Comparison of ENCODE assay signal across 24 mouse cellular contexts in the genomic region with DNA sequence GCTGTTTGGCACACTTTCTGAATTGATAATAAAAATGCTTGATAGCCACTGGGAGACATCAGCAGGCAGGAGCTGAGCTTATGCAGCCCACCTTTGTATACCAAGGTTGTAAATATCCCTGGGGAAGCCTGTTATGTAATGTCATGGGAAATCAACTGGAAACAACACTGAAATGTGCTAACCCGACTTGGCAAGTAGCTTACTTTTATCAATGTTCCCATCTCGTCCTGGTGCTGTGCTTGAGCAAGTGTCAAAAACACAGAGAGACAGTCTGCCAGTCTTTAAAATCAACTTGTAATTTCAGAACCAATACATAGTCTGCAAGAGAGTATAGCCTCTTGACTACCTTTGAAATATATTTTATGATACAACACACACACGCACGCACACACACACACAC.
DNase-seq lines count a peak whose midpoint lies in the region; ATAC-seq and TF ChIP-seq lines count a peak whose summit lies in the region.
"Had no signal": no experiment of that assay in that cellular context is flagged by ENCODE, and none has a peak within 500 bp of the region (broad histone marks: within the 10 kb centered on the region; RNA-seq: fewer than 3 reads in every experiment).

No protein-coding gene starts in this region.

- H3K36me3 ChIP-seq in kidney, embryonic 16.5 days (ENCODE audit: insufficient read depth, low read length), result no peaks in the 10 kb centered on the region
- H3K36me3 ChIP-seq in liver, adult 2 months (ENCODE audit: control insufficient read depth, insufficient read depth, low read length), result no peaks in the 10 kb centered on the region
- H3K36me3 ChIP-seq in liver, embryonic 11.5 days (ENCODE audit: control insufficient read depth, insufficient read depth, low read length), result no peaks in the 10 kb centered on the region
- H3K36me3 ChIP-seq: embryonic facial prominence, embryonic 10.5 days; forebrain, embryonic 10.5 days; G1E; heart, embryonic 15.5 days; hindbrain, embryonic 10.5 days; hindbrain, embryonic 15.5 days had no signal

- no peak for TF ChIP-seq POLR2A in liver, adult 2 months (IDR thresholded peaks at IDR 0.05; ENCODE audit: extremely low read depth, insufficient read depth, low read length)

- H3K4me3 ChIP-seq in kidney, embryonic 16.5 days (ENCODE audit: low read length), result no peak overlapping the region
- no peak overlapping the region for H3K4me3 ChIP-seq in liver, adult 2 months (ENCODE audit: insufficient read depth, low read depth, low read length)
- no peak overlapping the region for H3K4me3 ChIP-seq in liver, embryonic 11.5 days (ENCODE audit: low read depth, low read length)
- H3K4me3 ChIP-seq: embryonic facial prominence, embryonic 10.5 days; forebrain, embryonic 10.5 days; heart, adult 2 months; heart, embryonic 15.5 days; hindbrain, embryonic 10.5 days; hindbrain, embryonic 15.5 days had no signal

- no peaks in the 10 kb centered on the region for H3K79me2 ChIP-seq in liver, adult 2 months (ENCODE audit: control insufficient read depth, insufficient read depth, low read length)

- peak; percentile 7 for DNase-seq in adrenal gland, postnatal 14 days
- no peak for DNase-seq in adrenal gland, adult 8-10 months
- DNase-seq in kidney, adult 8-10 months, result peak; percentile 8 to 56
- peak; percentile 50 for DNase-seq in liver, adult 2 months (ENCODE audit: extremely low read depth, low read depth, low spot score)
- DNase-seq in liver, embryonic 11.5 days (ENCODE audit: low spot score), result no peak
- DNase-seq in brain, adult 2 months (ENCODE audit: low read depth, low spot score), result peak; percentile 2
- DNase-seq in heart, adult 11 months, result no peak
- DNase-seq: adrenal gland, postnatal 10 days; B cell, adult 2 months; cerebellum, adult 2 months; cerebellum, postnatal 10 days; gastrocnemius, postnatal 10 days; heart, adult 2 months; heart, postnatal 14 days had no signal

- no peak for TF ChIP-seq CTCF in liver, adult 2 months (IDR thresholded peaks at IDR 0.05; ENCODE audit: low read depth, low read length)

- H3K4me2 ChIP-seq in kidney, embryonic 16.5 days (replicated peaks; ENCODE audit: low read depth, low read length), result no peak overlapping the region
- H3K4me2 ChIP-seq in liver, embryonic 11.5 days, result no peak overlapping the region
- H3K4me2 ChIP-seq: heart, embryonic 11.5 days; heart, embryonic 15.5 days; hindbrain, embryonic 15.5 days had no signal

- H3K27me3 ChIP-seq in kidney, embryonic 16.5 days (ENCODE audit: insufficient read depth, low read length), result no peaks in the 10 kb centered on the region
- no peaks in the 10 kb centered on the region for H3K27me3 ChIP-seq in liver, adult 2 months (ENCODE audit: control insufficient read depth, insufficient read depth, low read length)
- no peaks in the 10 kb centered on the region for H3K27me3 ChIP-seq in liver, embryonic 11.5 days (replicated peaks; ENCODE audit: control insufficient read depth, insufficient read depth, low read length)
- H3K27me3 ChIP-seq: heart, embryonic 15.5 days; hindbrain, embryonic 15.5 days had no signal

- H3K27ac ChIP-seq in kidney, embryonic 16.5 days (ENCODE audit: low read length), result no peak overlapping the region
- no peak overlapping the region for H3K27ac ChIP-seq in liver, adult 2 months (replicated peaks; ENCODE audit: insufficient read depth, low read depth, low read length)
- H3K27ac ChIP-seq in liver, embryonic 11.5 days (ENCODE audit: low read depth, low read length), result no peak overlapping the region
- H3K27ac ChIP-seq: embryonic facial prominence, embryonic 10.5 days; forebrain, embryonic 10.5 days; heart, adult 2 months; heart, embryonic 15.5 days; hindbrain, embryonic 10.5 days; hindbrain, embryonic 15.5 days had no signal

- H3K9ac ChIP-seq in kidney, embryonic 16.5 days (replicated peaks; ENCODE audit: low read length), result no peak overlapping the region
- H3K9ac ChIP-seq in liver, adult 2 months (ENCODE audit: low read depth, low read length), result no peak overlapping the region
- no peak overlapping the region for H3K9ac ChIP-seq in liver, embryonic 11.5 days (ENCODE audit: low read depth, low read length)
- H3K9ac ChIP-seq: heart, embryonic 15.5 days; hindbrain, embryonic 15.5 days had no signal

- no peaks in the 10 kb centered on the region for H3K4me1 ChIP-seq in kidney, embryonic 16.5 days (ENCODE audit: insufficient read depth, low read length)
- H3K4me1 ChIP-seq in liver, adult 2 months (ENCODE audit: control insufficient read depth, insufficient read depth, low read length), result no peaks in the 10 kb centered on the region
- no peaks in the 10 kb centered on the region for H3K4me1 ChIP-seq in liver, embryonic 11.5 days (replicated peaks; ENCODE audit: control insufficient read depth, insufficient read depth, low read length)
- H3K4me1 ChIP-seq: embryonic facial prominence, embryonic 10.5 days; forebrain, embryonic 10.5 days; heart, embryonic 15.5 days; hindbrain, embryonic 10.5 days; hindbrain, embryonic 15.5 days had no signal

- ATAC-seq in kidney, embryonic 16.5 days (ENCODE audit: low FRiP score, low TSS enrichment), result no peak; the same call in 1 of the 2 replicates
- ATAC-seq in liver, embryonic 11.5 days (replicated peaks; ENCODE audit: low FRiP score), result no peak
- ATAC-seq: CD4-positive, CD25-positive, alpha-beta regulatory T cell, adult 4 months; forebrain, embryonic 16.5 days had no signal

- H3K9me3 ChIP-seq in kidney, embryonic 16.5 days (ENCODE audit: low read length), result 0 out of 2 replicates have a peak, but pooled peaks cover 3% of the 10 kb centered on the region
- no peaks in the 10 kb centered on the region for H3K9me3 ChIP-seq in liver, embryonic 11.5 days (ENCODE audit: control insufficient read depth, low read length)
- H3K9me3 ChIP-seq: embryonic facial prominence, embryonic 10.5 days; forebrain, embryonic 10.5 days; G1E; heart, embryonic 15.5 days; hindbrain, embryonic 10.5 days; hindbrain, embryonic 15.5 days had no signal

- WGBS in kidney, embryonic 16.5 days, result 43% methylated on average over 4 of the region's 4 CpGs
- WGBS in liver, adult 2 months, result 65% methylated on average over 4 of the region's 4 CpGs
- WGBS in liver, embryonic 11.5 days, result 64% methylated on average over 4 of the region's 4 CpGs

Comparison
In these comparisons a context has a peak if more than half of its experiments do, and no peak if none do; other contexts are left out.
1. DNase-seq: peak in adrenal gland, postnatal 14 days (single experiment), kidney, adult 8-10 months (2 of 2), liver, adult 2 months (single experiment) and brain, adult 2 months (single experiment); none in adrenal gland, adult 8-10 months (single experiment), liver, embryonic 11.5 days (single experiment) and heart, adult 11 months (single experiment).